Mouse (Mus musculus): Measurements from ENCODE around the gene Armh3. TPM values are rescaled to one million over a fixed set of nuclear protein-coding genes. Genes with fewer than 3 reads are reported as not detected.

Armh3 gene
- total RNA-seq, 2 experiments from 2014 or later, result 25.6 to 27.1 TPM

GRCm38 (mm10) chr19:46033911-46034310, 35.6 kb upstream of the Armh3 start:
- intact Hi-C loops (cut with DNase I), result no loop called here
- no peak for DNase-seq

GRCm38 (mm10) chr19:46032731-46033510, 34.6 kb upstream of the Armh3 start:
- no peak for DNase-seq
- intact Hi-C loops (cut with DNase I), result no loop called here

GRCm38 (mm10) chr19:46031689-46032432, 33.6 kb upstream of the Armh3 start:
- intact Hi-C loops (cut with DNase I), result no loop called here
- DNase-seq, result no peak

GRCm38 (mm10) chr19:46030196-46030983, 32.1 kb upstream of the Armh3 start:
- no peak for DNase-seq
- intact Hi-C loops (cut with DNase I), result no loop called here

GRCm38 (mm10) chr19:46029652-46030051, 31.4 kb upstream of the Armh3 start:
- intact Hi-C loops (cut with DNase I), result no loop called here
- no peak for DNase-seq

GRCm38 (mm10) chr19:46028747-46029320, 30.5 kb upstream of the Armh3 start:
- DNase-seq, result no peak
- intact Hi-C loops (cut with DNase I), result no loop called here

- intact Hi-C loops (cut with DNase I), result no loop called here
- no peak for DNase-seq
Observed at GRCm38 (mm10) chr19:46026567-46026966, 28.3 kb upstream of the Armh3 start.

GRCm38 (mm10) chr19:46024959-46025358, 26.7 kb upstream of the Armh3 start:
- DNase-seq, result no peak
- intact Hi-C loops (cut with DNase I), result no loop called here

- intact Hi-C loops (cut with DNase I), result no loop called here
- no peak for DNase-seq
Observed at GRCm38 (mm10) chr19:46016023-46016422, 17.7 kb upstream of the Armh3 start.

GRCm38 (mm10) chr19:46014572-46015178, 16.4 kb upstream of the Armh3 start:
- intact Hi-C loops (cut with DNase I), result loop anchor here (5.0 kb wide), 1 partner anchor 202 kb away; no protein-coding TSS in a partner anchor
- DNase-seq, result peak; percentile 89

- DNase-seq, result no peak
- intact Hi-C loops (cut with DNase I), result no loop called here
Observed at GRCm38 (mm10) chr19:46005680-46006079, 7.4 kb upstream of the Armh3 start.

GRCm38 (mm10) chr19:46004814-46005466, 6.7 kb upstream of the Armh3 start:
- peak; percentile 3 for DNase-seq
- intact Hi-C loops (cut with DNase I), result no loop called here

- intact Hi-C loops (cut with DNase I), result no loop called here
- DNase-seq, result peak; percentile 58
Observed at GRCm38 (mm10) chr19:46003371-46004226, 5.3 kb upstream of the Armh3 start, which contains the start of gene Hps6. Hps6 (plus strand) TSS chr19:46003508.

GRCm38 (mm10) chr19:46002279-46002678, 4.0 kb upstream of the Armh3 start:
- no peak for DNase-seq
- intact Hi-C loops (cut with DNase I), result no loop called here

GRCm38 (mm10) chr19:45999378-45999777, 1.1 kb upstream of the Armh3 start:
- DNase-seq, result no peak
- intact Hi-C loops (cut with DNase I), result no loop called here

GRCm38 (mm10) chr19:45998694-45999217, 468 bp upstream of the Armh3 start:
- intact Hi-C loops (cut with DNase I), result no loop called here
- no peak for DNase-seq

- intact Hi-C loops (cut with DNase I), result no loop called here
- no peak for DNase-seq
Observed at GRCm38 (mm10) chr19:45997365-45997764, 923 bp downstream of the Armh3 start.

GRCm38 (mm10) chr19:45993981-45994737, 4.1 kb downstream of the Armh3 start:
- DNase-seq, result no peak
- intact Hi-C loops (cut with DNase I), result no loop called here
